In the genomic region with DNA sequence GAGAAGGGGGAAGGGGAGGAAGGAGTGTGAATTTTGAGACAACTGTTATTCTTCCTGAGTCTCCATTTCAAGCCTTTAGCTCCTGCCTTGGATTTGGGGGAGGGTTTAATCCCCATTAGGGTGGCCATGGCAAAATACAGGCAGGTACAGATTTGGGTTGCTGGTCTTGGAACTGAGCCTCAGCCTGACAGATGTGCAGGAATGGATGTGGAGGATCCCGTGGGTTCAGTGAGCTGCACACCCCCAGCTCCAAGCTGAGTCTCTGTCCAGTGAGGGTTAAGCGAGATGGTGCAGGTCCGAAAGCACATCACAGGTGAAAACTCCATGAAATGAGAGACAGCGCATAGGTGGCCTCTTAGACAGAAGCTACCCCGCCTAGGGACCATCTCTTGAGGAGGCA, we compare ENCODE assay signal across 17 mouse cellular contexts.
A peak's percentile ranks its signal among the peaks of the same experiment; 100 is the strongest.
DNase-seq lines count a peak whose midpoint lies in the region; ATAC-seq and TF ChIP-seq lines count a peak whose summit lies in the region.
"Had no signal": no experiment of that assay in that cellular context is flagged by ENCODE, and none has a peak within 500 bp of the region (broad histone marks: within the 10 kb centered on the region; RNA-seq: fewer than 3 reads in every experiment).

No protein-coding gene starts in this region.

- no peak for TF ChIP-seq EP300 in heart, adult 2 months (IDR thresholded peaks at IDR 0.05; ENCODE audit: insufficient read depth, low read depth, low read length)

- ATAC-seq in heart, embryonic 13.5 days (ENCODE audit: extremely low read depth, insufficient number of reproducible peaks, low FRiP score, low TSS enrichment), result no peak
- no peak for ATAC-seq in embryonic facial prominence, embryonic 15.5 days (ENCODE audit: insufficient number of reproducible peaks, low FRiP score, low TSS enrichment, low read depth)
- no peak for ATAC-seq in kidney, embryonic 15.5 days (replicated peaks; ENCODE audit: low FRiP score)
- ATAC-seq: forebrain, embryonic 14.5 days had no signal

- no peaks in the 10 kb centered on the region for H3K79me2 ChIP-seq in heart, adult 2 months (replicated peaks; ENCODE audit: control insufficient read depth, insufficient read depth, low read length)

- TF ChIP-seq CTCF in heart, adult 2 months (IDR thresholded peaks at IDR 0.05), result no peak
- no peak for TF ChIP-seq CTCF in layer of hippocampus, adult 2 months (conservative IDR thresholded peaks at IDR 0.05)

- peaks cover 24% of the 10 kb centered on the region for H3K4me1 ChIP-seq in heart, embryonic 13.5 days
- H3K4me1 ChIP-seq in heart, adult 2 months (ENCODE audit: control insufficient read depth, insufficient read depth, low read length), result no peaks in the 10 kb centered on the region
- H3K4me1 ChIP-seq in embryonic facial prominence, embryonic 15.5 days, result peaks cover 8% of the 10 kb centered on the region
- H3K4me1 ChIP-seq in kidney, embryonic 15.5 days, result peaks cover 4% of the 10 kb centered on the region; the same call in 1 of the 2 replicates

- no peaks in the 10 kb centered on the region for H3K27me3 ChIP-seq in heart, embryonic 13.5 days (replicated peaks)
- no peaks in the 10 kb centered on the region for H3K27me3 ChIP-seq in heart, adult 2 months (ENCODE audit: control insufficient read depth, insufficient read depth, low read length)
- H3K27me3 ChIP-seq in embryonic facial prominence, embryonic 15.5 days, result no peaks in the 10 kb centered on the region
- H3K27me3 ChIP-seq in kidney, embryonic 15.5 days, result no peaks in the 10 kb centered on the region

- H3K9me3 ChIP-seq in heart, embryonic 13.5 days, result 0 out of 2 replicates have a peak, but pooled peaks cover 7% of the 10 kb centered on the region
- H3K9me3 ChIP-seq in embryonic facial prominence, embryonic 15.5 days (replicated peaks), result no peaks in the 10 kb centered on the region
- no peaks in the 10 kb centered on the region for H3K9me3 ChIP-seq in kidney, embryonic 15.5 days (replicated peaks)
- H3K9me3 ChIP-seq: embryonic facial prominence, embryonic 12.5 days had no signal

- no peak overlapping the region for H3K4me3 ChIP-seq in heart, embryonic 13.5 days
- H3K4me3 ChIP-seq in heart, adult 2 months, result no peak overlapping the region
- H3K4me3 ChIP-seq in layer of hippocampus, adult 2 months, result no peak overlapping the region
- H3K4me3 ChIP-seq in embryonic facial prominence, embryonic 15.5 days (replicated peaks), result no peak overlapping the region
- no peak overlapping the region for H3K4me3 ChIP-seq in kidney, embryonic 15.5 days (replicated peaks)
- H3K4me3 ChIP-seq: embryonic facial prominence, embryonic 12.5 days had no signal

- DNase-seq in cerebellum, postnatal 10 days, result peak; percentile 38 to 59
- DNase-seq in cerebellum, adult 11-12 months, result no peak
- DNase-seq in heart, adult 2 months, result no peak
- DNase-seq in layer of hippocampus, adult 2 months (ENCODE audit: low spot score in 2 of 2), result no peak
- DNase-seq in layer of hippocampus, postnatal 36 days, result no peak
- DNase-seq: B cell, adult 2 months; kidney, adult 2 months; kidney, postnatal 36 days; lung, adult 2 months; lung, postnatal 36 days; thymus, postnatal 14 days had no signal

- WGBS in heart, embryonic 13.5 days, result 69% methylated on average over 5 of the region's 5 CpGs
- 84% methylated on average over 5 of the region's 5 CpGs for WGBS in heart, adult 2 months
- WGBS in embryonic facial prominence, embryonic 15.5 days, result 85% methylated on average over 5 of the region's 5 CpGs
- WGBS in kidney, embryonic 15.5 days, result 79% methylated on average over 5 of the region's 5 CpGs

- peak overlapping the region; percentile 86 for H3K27ac ChIP-seq in heart, embryonic 13.5 days (replicated peaks)
- no peak overlapping the region for H3K27ac ChIP-seq in heart, adult 2 months
- peak overlapping the region; percentile 58; the same call in 1 of the 2 replicates for H3K27ac ChIP-seq in layer of hippocampus, adult 2 months
- H3K27ac ChIP-seq in embryonic facial prominence, embryonic 15.5 days (replicated peaks), result 0 out of 2 replicates have a peak overlapping the region, but pooled peaks have one; percentile 39
- no peak overlapping the region for H3K27ac ChIP-seq in kidney, embryonic 15.5 days
- H3K27ac ChIP-seq: embryonic facial prominence, embryonic 12.5 days had no signal

- intact Hi-C loops in heart, adult 2 months (cut with DNase I), result no loop called here

- no peaks in the 10 kb centered on the region for H3K36me3 ChIP-seq in heart, embryonic 13.5 days
- H3K36me3 ChIP-seq in heart, adult 2 months (ENCODE audit: control insufficient read depth, insufficient read depth, low read length), result no peaks in the 10 kb centered on the region
- H3K36me3 ChIP-seq in embryonic facial prominence, embryonic 15.5 days, result no peaks in the 10 kb centered on the region
- H3K36me3 ChIP-seq in kidney, embryonic 15.5 days, result no peaks in the 10 kb centered on the region
- H3K36me3 ChIP-seq: embryonic facial prominence, embryonic 12.5 days had no signal

- no peak for TF ChIP-seq POLR2A in heart, adult 2 months (IDR thresholded peaks at IDR 0.05; ENCODE audit: insufficient read depth, low read depth, low read length)

- H3K4me2 ChIP-seq in heart, embryonic 13.5 days, result peak overlapping the region; percentile 27; the same call in 1 of the 2 replicates
- no peak overlapping the region for H3K4me2 ChIP-seq in embryonic facial prominence, embryonic 15.5 days (replicated peaks)
- H3K4me2 ChIP-seq in kidney, embryonic 15.5 days, result no peak overlapping the region
- H3K4me2 ChIP-seq: embryonic facial prominence, embryonic 12.5 days; liver, embryonic 11.5 days had no signal

- peak overlapping the region; percentile 4; the same call in 1 of the 2 replicates for H3K9ac ChIP-seq in heart, embryonic 13.5 days
- no peak overlapping the region for H3K9ac ChIP-seq in heart, adult 2 months (ENCODE audit: low read depth, low read length)
- no peak overlapping the region for H3K9ac ChIP-seq in embryonic facial prominence, embryonic 15.5 days
- no peak overlapping the region for H3K9ac ChIP-seq in kidney, embryonic 15.5 days
- H3K9ac ChIP-seq: embryonic facial prominence, embryonic 12.5 days had no signal

Comparison
In these comparisons a context has a peak if more than half of its experiments do, and no peak if none do; other contexts are left out.
1. DNase-seq: peak in cerebellum, postnatal 10 days (2 of 2); none in cerebellum, adult 11-12 months (single experiment), heart, adult 2 months (0 of 2), layer of hippocampus, adult 2 months (0 of 2) and layer of hippocampus, postnatal 36 days (0 of 2).
2. H3K27ac ChIP-seq: peak in heart, embryonic 13.5 days (single experiment), layer of hippocampus, adult 2 months (single experiment) and embryonic facial prominence, embryonic 15.5 days (single experiment); none in heart, adult 2 months (single experiment) and kidney, embryonic 15.5 days (single experiment).